Mouse (Mus musculus) lung, embryonic 15.5 days (tissue): ENCODE results near the gene Zbtb34. TPM values are rescaled to one million over a fixed set of nuclear protein-coding genes. Genes with fewer than 3 reads are reported as not detected.

Experiments
- ATAC-seq: fragments of 200-750 bp; cut with Nextera tagmentation; 2 replicates; pipeline ENCODE4 v1.8.0; 2017; ENCODE audit warnings: moderate number of reproducible peaks, borderline replicate concordance; ENCODE audit not compliant: low FRiP score, low TSS enrichment; ENCODE audit errors: extremely low read depth
- H3K27ac ChIP-seq: fragments of 300-500 bp; sonication (generic); 2 replicates; pipeline ENCODE4 v1.5.1; 2015; ENCODE audit warnings: moderate library complexity, mild to moderate bottlenecking, inconsistent platforms
- H3K27me3 ChIP-seq: fragments of 300-500 bp; sonication (generic); 2 replicates; pipeline ENCODE4 v1.6.1; 2015; ENCODE audit warnings: inconsistent platforms
- H3K36me3 ChIP-seq: fragments of 300-500 bp; sonication (generic); 2 replicates; pipeline ENCODE4 v1.6.1; 2015; ENCODE audit warnings: inconsistent platforms
- H3K4me1 ChIP-seq: fragments of 300-500 bp; sonication (generic); 2 replicates; pipeline ENCODE4 v1.6.1; 2015; ENCODE audit warnings: inconsistent platforms
- H3K4me2 ChIP-seq: fragments of 300-500 bp; sonication (generic); 2 replicates; pipeline ENCODE4 v1.6.1; 2015; ENCODE audit warnings: inconsistent platforms, mild to moderate bottlenecking, moderate library complexity
- H3K4me3 ChIP-seq: fragments of 300-500 bp; sonication (generic); 2 replicates; pipeline ENCODE4 v1.5.1; 2015; ENCODE audit warnings: mild to moderate bottlenecking, inconsistent platforms
- H3K9ac ChIP-seq: fragments of 300-500 bp; sonication (generic); 2 replicates; pipeline ENCODE4 v1.6.1; 2015; ENCODE audit warnings: inconsistent platforms
- H3K9me3 ChIP-seq: fragments of 300-500 bp; sonication (generic); 2 replicates; pipeline ENCODE4 v1.6.1; 2016; ENCODE audit warnings: inconsistent platforms
- WGBS: fragments of 180-500 bp; shearing (Covaris S2); methylation state at CpG from one replicate; pipeline ENCODE4 v1.1.7; 2015; 5-methylcytosine and 5-hydroxymethylcytosine counted together
- polyA plus RNA-seq: library from polyadenylated mRNA; unstranded; fragments of >200 nt; fragmentation: Nextera tagmentation; extraction: Ambion mirVana; gene quantifications from 2 replicates; pipeline ENCODE4 v1.2.1, GENCODE M21; 2015

The Zbtb34 gene
- polyA plus RNA-seq, 1 experiment from 2014 or later, result 7.5 TPM

DNA sequence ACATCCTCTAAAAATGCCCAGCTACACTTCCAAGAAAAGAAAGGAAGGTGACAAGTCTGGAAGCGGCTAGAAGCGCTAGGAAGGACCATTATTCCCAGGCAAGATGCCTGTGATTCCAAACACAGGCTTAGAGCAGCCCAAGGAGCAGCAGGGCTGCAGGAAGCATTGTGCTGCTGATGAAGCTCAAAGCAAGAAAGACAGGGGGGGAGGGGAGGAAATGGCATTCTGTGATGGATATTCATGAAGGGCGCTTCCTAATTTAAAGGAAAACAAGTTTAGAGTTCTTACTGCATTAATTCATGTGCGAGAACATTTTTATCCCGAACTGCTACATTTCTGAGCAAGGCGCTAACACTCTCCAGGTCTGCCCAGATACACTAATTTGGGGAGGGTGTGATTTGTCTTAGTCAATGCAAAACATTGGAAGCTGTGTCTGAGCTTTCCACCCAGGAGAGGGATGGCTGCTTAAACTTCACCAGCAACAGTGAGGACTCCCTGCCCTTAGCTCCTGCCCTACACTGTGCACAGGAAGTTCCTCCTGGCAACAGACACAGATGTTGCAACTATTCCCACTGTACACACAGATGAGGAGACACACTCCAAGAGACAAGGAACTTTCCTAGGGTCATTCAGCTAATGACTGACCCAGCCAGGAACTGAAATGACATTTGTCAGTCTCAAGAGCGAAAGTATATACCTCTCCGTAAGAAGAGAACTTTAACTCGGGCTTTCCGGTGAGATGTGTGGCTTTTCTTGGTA lies 4.3 kb downstream of the Zbtb34 start:
- Histone ChIP-seq H3K4me2 (no peak overlapping the region), H3K4me1 (peaks cover 27% of the 10 kb centered on the region), H3K4me3 (no peak overlapping the region), H3K36me3 (peaks cover 31% of the 10 kb centered on the region), H3K9me3 (no peaks in the 10 kb centered on the region), H3K9ac (no peak overlapping the region), H3K27me3 (no peaks in the 10 kb centered on the region), H3K27ac (no peak overlapping the region)
- WGBS, result 75% methylated on average over 10 of the region's 10 CpGs
- no peak for ATAC-seq

DNA sequence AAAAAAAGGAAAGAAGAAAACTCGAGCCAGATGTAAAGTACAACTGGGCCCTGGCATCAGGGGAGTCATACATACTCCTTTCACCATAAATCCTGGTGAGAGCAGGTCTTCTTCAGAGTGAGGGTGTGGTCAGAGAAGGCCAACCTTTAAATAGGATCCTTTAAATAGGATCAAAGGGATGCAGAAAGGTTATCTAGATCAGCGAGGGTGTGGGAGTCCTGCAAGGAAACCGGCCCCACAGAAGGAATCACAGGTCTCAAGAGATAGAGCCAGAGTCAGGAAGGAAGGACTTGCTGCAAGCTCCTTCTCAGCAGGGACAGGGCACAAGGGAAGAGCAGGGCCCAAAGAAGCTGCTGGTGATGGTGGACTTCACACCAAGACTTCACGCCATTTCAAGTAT lies 13.7 kb downstream of the Zbtb34 start:
- Histone ChIP-seq H3K4me2 (no peak overlapping the region), H3K36me3 (peaks cover 21% of the 10 kb centered on the region), H3K4me3 (no peak overlapping the region), H3K4me1 (peaks cover 11% of the 10 kb centered on the region; the same call in 1 of the 2 replicates), H3K27ac (no peak overlapping the region), H3K9me3 (no peaks in the 10 kb centered on the region), H3K9ac (no peak overlapping the region), H3K27me3 (no peaks in the 10 kb centered on the region)
- ATAC-seq, result no peak
- WGBS, result 58% methylated on average over 4 of the region's 4 CpGs

- H3K27me3 ChIP-seq, result no peaks in the 10 kb centered on the region
- no peak overlapping the region for H3K4me3 ChIP-seq
- H3K9ac ChIP-seq, result no peak overlapping the region
- H3K4me1 ChIP-seq, result peaks cover 13% of the 10 kb centered on the region; the same call in 1 of the 2 replicates
- H3K27ac ChIP-seq, result peak overlapping the region; percentile 11; the same call in 1 of the 2 replicates
- no peak overlapping the region for H3K4me2 ChIP-seq
- peak; percentile 49 for ATAC-seq
- H3K36me3 ChIP-seq, result peaks cover 34% of the 10 kb centered on the region
- no peaks in the 10 kb centered on the region for H3K9me3 ChIP-seq
- WGBS, result 62% methylated on average over 13 of the region's 13 CpGs
Measured at GRCm38 (mm10) chr2:33414019-33414418, 17.1 kb downstream of the Zbtb34 start.

- H3K4me3 ChIP-seq, result no peak overlapping the region
- H3K4me1 ChIP-seq, result peaks cover 10% of the 10 kb centered on the region; the same call in 1 of the 2 replicates
- H3K36me3 ChIP-seq, result peaks cover 38% of the 10 kb centered on the region
- H3K27me3 ChIP-seq, result no peaks in the 10 kb centered on the region
- no peak overlapping the region for H3K4me2 ChIP-seq
- no peak overlapping the region for H3K27ac ChIP-seq
- H3K9ac ChIP-seq, result no peak overlapping the region
- no peak for ATAC-seq
- H3K9me3 ChIP-seq, result no peaks in the 10 kb centered on the region
- WGBS, result 83% methylated on average over 14 of the region's 14 CpGs
Measured at GRCm38 (mm10) chr2:33412111-33412510, 19.0 kb downstream of the Zbtb34 start.

DNA sequence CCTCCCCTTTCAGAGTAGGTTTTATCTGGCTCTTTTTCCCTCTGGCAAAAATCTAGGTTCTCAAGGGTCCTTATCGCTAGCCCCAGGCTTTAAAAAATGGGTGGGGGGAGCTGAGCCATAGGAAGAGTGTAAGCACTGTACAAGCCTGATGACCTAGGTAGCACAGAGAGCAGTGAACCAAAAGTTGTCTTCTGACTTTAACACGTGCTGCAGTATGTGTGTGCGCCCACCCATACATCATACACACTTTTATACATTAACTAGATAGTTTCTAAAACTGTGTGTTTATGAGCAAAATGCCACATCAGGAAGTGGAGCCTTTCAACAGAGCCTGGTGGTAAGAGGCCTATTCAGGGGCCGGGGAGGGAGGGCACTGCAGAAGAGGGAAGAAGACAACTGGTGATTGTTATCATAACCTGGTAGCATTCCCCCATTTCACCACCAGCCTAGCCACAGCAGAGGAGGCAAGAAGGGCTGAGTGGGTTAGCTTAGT lies 27.6 kb downstream of the Zbtb34 start:
- no peak overlapping the region for H3K4me3 ChIP-seq
- 67% methylated on average over 4 of the region's 4 CpGs for WGBS
- ATAC-seq, result no peak

DNA sequence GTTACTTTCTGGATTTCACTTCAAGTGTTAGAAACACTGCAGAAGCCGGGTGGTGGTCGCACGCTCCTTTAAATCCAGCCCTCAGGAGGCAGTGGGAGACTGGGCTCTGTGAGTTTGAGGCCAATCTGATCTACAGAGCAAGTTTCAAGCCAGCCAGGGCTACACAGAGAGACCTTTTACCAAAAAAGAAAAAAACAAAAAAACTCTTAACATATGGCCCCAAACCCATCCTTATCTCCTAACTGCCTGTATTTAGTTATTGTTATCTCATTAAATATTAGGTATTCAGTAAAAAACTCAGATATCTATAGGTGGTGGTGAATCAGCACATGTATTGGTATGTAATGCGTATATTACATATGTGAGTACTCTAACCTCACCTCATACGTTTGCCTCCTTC lies 28.5 kb downstream of the Zbtb34 start:
- ATAC-seq, result no peak
- 63% methylated on average over 5 of the region's 5 CpGs for WGBS
- Histone ChIP-seq H3K27me3 (no peaks in the 10 kb centered on the region), H3K9me3 (no peaks in the 10 kb centered on the region), H3K4me1 (no peaks in the 10 kb centered on the region), H3K27ac (no peak overlapping the region), H3K4me3 (no peak overlapping the region), H3K36me3 (peaks cover 1% of the 10 kb centered on the region; the same call in 1 of the 2 replicates), H3K9ac (no peak overlapping the region), H3K4me2 (no peak overlapping the region)

More for the DNA sequence above, 27.6 kb downstream of the Zbtb34 start:
- Histone ChIP-seq H3K36me3 (peaks cover 5% of the 10 kb centered on the region; the same call in 1 of the 2 replicates), H3K9me3 (no peaks in the 10 kb centered on the region), H3K27me3 (no peaks in the 10 kb centered on the region), H3K4me2 (no peak overlapping the region), H3K4me1 (no peaks in the 10 kb centered on the region), H3K27ac (no peak overlapping the region), H3K9ac (no peak overlapping the region)

DNA sequence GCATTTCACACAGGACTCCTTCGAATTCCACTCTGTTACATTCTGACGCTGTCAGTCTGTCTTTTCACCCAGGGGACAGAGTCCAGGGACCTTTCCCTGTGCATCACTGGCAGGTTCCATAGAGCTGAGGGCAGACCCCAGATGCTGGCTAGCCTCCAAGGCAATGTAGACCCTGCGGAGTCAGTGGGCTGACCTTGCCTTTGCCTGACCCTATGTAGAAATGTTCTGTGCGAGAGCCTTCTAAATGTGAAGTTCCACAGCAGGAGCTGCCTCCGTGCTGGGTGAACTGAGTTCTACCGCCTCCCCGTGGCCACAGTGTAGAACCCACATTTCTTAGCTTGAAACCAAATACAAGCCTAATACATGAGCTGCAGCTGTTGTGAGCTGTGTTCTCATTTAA lies 28.9 kb downstream of the Zbtb34 start:
- Histone ChIP-seq H3K9me3 (no peaks in the 10 kb centered on the region), H3K9ac (no peak overlapping the region), H3K27ac (no peak overlapping the region), H3K27me3 (no peaks in the 10 kb centered on the region), H3K4me1 (no peaks in the 10 kb centered on the region), H3K4me2 (no peak overlapping the region), H3K4me3 (no peak overlapping the region), H3K36me3 (no peaks in the 10 kb centered on the region)
- WGBS, result 25% methylated on average over 7 of the region's 7 CpGs
- 0 out of 2 replicates have a peak, but pooled peaks have one; percentile 27 for ATAC-seq

- Histone ChIP-seq H3K27ac (no peak overlapping the region), H3K9me3 (no peaks in the 10 kb centered on the region), H3K27me3 (no peaks in the 10 kb centered on the region), H3K4me3 (no peak overlapping the region), H3K9ac (no peak overlapping the region), H3K4me2 (no peak overlapping the region), H3K4me1 (no peaks in the 10 kb centered on the region), H3K36me3 (no peaks in the 10 kb centered on the region)
- ATAC-seq, result no peak
- WGBS, result 29% methylated on average over 3 of the region's 3 CpGs
Measured at GRCm38 (mm10) chr2:33401217-33401616, 29.9 kb downstream of the Zbtb34 start.

GRCm38 (mm10) chr2:33400541-33400940 lies 30.6 kb downstream of the Zbtb34 start:
- no peaks in the 10 kb centered on the region for H3K36me3 ChIP-seq
- WGBS, result 71% methylated on average over 5 of the region's 5 CpGs
- no peak overlapping the region for H3K27ac ChIP-seq
- no peak for ATAC-seq
- H3K9me3 ChIP-seq, result no peaks in the 10 kb centered on the region
- no peaks in the 10 kb centered on the region for H3K27me3 ChIP-seq
- no peak overlapping the region for H3K9ac ChIP-seq
- H3K4me1 ChIP-seq, result no peaks in the 10 kb centered on the region
- H3K4me3 ChIP-seq, result no peak overlapping the region
- H3K4me2 ChIP-seq, result no peak overlapping the region

- no peaks in the 10 kb centered on the region for H3K9me3 ChIP-seq
- no peaks in the 10 kb centered on the region for H3K4me1 ChIP-seq
- no peak for ATAC-seq
- H3K9ac ChIP-seq, result no peak overlapping the region
- no peak overlapping the region for H3K4me2 ChIP-seq
- H3K4me3 ChIP-seq, result no peak overlapping the region
- no peaks in the 10 kb centered on the region for H3K27me3 ChIP-seq
- H3K27ac ChIP-seq, result no peak overlapping the region
- WGBS, result 71% methylated on average over 6 of the region's 7 CpGs
- no peaks in the 10 kb centered on the region for H3K36me3 ChIP-seq
Measured at GRCm38 (mm10) chr2:33399091-33399490, 32.0 kb downstream of the Zbtb34 start.

DNA sequence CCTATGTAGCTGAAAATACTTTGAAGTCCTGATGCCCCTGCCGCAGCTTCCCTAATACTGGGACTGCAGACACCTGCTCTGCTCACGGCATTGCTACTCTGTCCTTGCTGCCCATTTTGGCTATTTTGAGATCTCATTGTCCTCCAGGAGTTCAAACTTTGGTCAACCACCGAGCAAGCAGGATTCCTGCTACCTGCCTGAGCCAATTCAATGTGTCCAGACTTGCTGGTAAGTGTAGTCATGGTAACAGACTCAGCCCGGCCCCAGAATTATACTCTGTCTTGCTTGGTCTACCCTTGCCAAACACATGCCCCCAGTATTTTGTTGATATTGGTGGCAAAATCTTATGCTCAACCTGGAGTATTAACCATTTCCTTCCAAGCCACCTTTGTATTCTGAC lies 34.1 kb downstream of the Zbtb34 start:
- Histone ChIP-seq H3K9ac (no peak overlapping the region), H3K36me3 (no peaks in the 10 kb centered on the region), H3K9me3 (no peaks in the 10 kb centered on the region), H3K4me3 (no peak overlapping the region), H3K4me1 (no peaks in the 10 kb centered on the region), H3K27ac (no peak overlapping the region), H3K4me2 (no peak overlapping the region), H3K27me3 (no peaks in the 10 kb centered on the region)
- 59% methylated on average over 4 of the region's 4 CpGs for WGBS
- no peak for ATAC-seq

- Histone ChIP-seq H3K27me3 (no peaks in the 10 kb centered on the region), H3K27ac (no peak overlapping the region), H3K4me2 (no peak overlapping the region), H3K9me3 (no peaks in the 10 kb centered on the region), H3K4me1 (no peaks in the 10 kb centered on the region), H3K36me3 (no peaks in the 10 kb centered on the region), H3K4me3 (no peak overlapping the region), H3K9ac (no peak overlapping the region)
- WGBS, result 71% methylated on average over 2 of the region's 2 CpGs
- no peak for ATAC-seq
Measured at GRCm38 (mm10) chr2:33395053-33395452, 36.1 kb downstream of the Zbtb34 start.
